Mouse (Mus musculus) midbrain, embryonic 10.5 days (tissue): ENCODE data around the gene Shank2. TPM values are rescaled to one million over a fixed set of nuclear protein-coding genes. Genes with fewer than 3 reads are reported as not detected.
A peak's percentile ranks its signal among the peaks of the same experiment; 100 is the strongest.

ENCODE experiments used
- DNase-seq: peaks from one replicate; pipeline ENCODE4 v3.0.0-alpha.2; 2017; ENCODE audit warnings: low spot score
- H3K27ac ChIP-seq: fragments of 300-500 bp; sonication (generic); replicated peaks from 2 replicates; pipeline ENCODE4 v1.5.1; 2016; ENCODE audit warnings: mild to moderate bottlenecking
- H3K27me3 ChIP-seq: fragments of 300-500 bp; sonication (generic); 2 replicates; pipeline ENCODE4 v1.6.1; 2016; ENCODE audit warnings: low read depth, mild to moderate bottlenecking; ENCODE audit not compliant: poor library complexity, severe bottlenecking
- H3K36me3 ChIP-seq: fragments of 300-500 bp; sonication (generic); 2 replicates; pipeline ENCODE4 v1.6.1; 2016; ENCODE audit warnings: mild to moderate bottlenecking, moderate library complexity
- H3K4me1 ChIP-seq: fragments of 300-500 bp; sonication (generic); 2 replicates; pipeline ENCODE4 v1.6.1; 2016
- H3K4me3 ChIP-seq: fragments of 300-500 bp; sonication (generic); 2 replicates; pipeline ENCODE4 v1.5.1; 2016; ENCODE audit warnings: mild to moderate bottlenecking, moderate library complexity
- H3K9me3 ChIP-seq: fragments of 300-500 bp; sonication (generic); replicated peaks from 2 replicates; pipeline ENCODE4 v1.6.1; 2016; ENCODE audit warnings: mild to moderate bottlenecking
- WGBS: fragments of 180-500 bp; shearing (Covaris S2); methylation state at CpG from one replicate; pipeline ENCODE4 v1.1.7; 2016; 5-methylcytosine and 5-hydroxymethylcytosine counted together
- polyA plus RNA-seq: library from polyadenylated mRNA; unstranded; fragments of >200 nt; fragmentation: Nextera tagmentation; extraction: Ambion mirVana; gene quantifications from 2 replicates; pipeline ENCODE4 v1.2.1, GENCODE M21; 2016

Gene Shank2
- polyA plus RNA-seq, 1 experiment from 2014 or later = 0.91 TPM

- WGBS = 77% methylated on average over 11 of the region's 11 CpGs
- no peak overlapping the region for H3K4me3 ChIP-seq
- H3K36me3 ChIP-seq = no peaks in the 10 kb centered on the region
- H3K9me3 ChIP-seq = no peaks in the 10 kb centered on the region
- DNase-seq = no peak
- H3K27ac ChIP-seq = no peak overlapping the region
- no peaks in the 10 kb centered on the region for H3K27me3 ChIP-seq
- peaks cover 9% of the 10 kb centered on the region for H3K4me1 ChIP-seq
Measured at GRCm38 (mm10) chr7:144187869-144188430, 186.2 kb downstream of the Shank2 start.

- Histone ChIP-seq H3K27me3 (no peaks in the 10 kb centered on the region), H3K36me3 (no peaks in the 10 kb centered on the region), H3K4me3 (no peak overlapping the region), H3K4me1 (peaks cover 9% of the 10 kb centered on the region), H3K9me3 (no peaks in the 10 kb centered on the region), H3K27ac (no peak overlapping the region)
- WGBS = 87% methylated on average over 4 of the region's 4 CpGs
- no peak for DNase-seq
Measured at GRCm38 (mm10) chr7:144189446-144189845, 187.7 kb downstream of the Shank2 start.

GRCm38 (mm10) chr7:144198491-144198890 lies 196.8 kb downstream of the Shank2 start:
- peaks cover 5% of the 10 kb centered on the region; the same call in 1 of the 2 replicates for H3K4me1 ChIP-seq
- no peak for DNase-seq
- H3K27ac ChIP-seq = no peak overlapping the region
- whole genome bisulfite sequencing = 92% methylated on average over 2 of the region's 2 CpGs
- no peaks in the 10 kb centered on the region for H3K27me3 ChIP-seq
- H3K9me3 ChIP-seq = no peaks in the 10 kb centered on the region
- no peak overlapping the region for H3K4me3 ChIP-seq
- H3K36me3 ChIP-seq = no peaks in the 10 kb centered on the region

- DNase-seq = no peak
- Histone ChIP-seq H3K9me3 (no peaks in the 10 kb centered on the region), H3K4me1 (peaks cover 5% of the 10 kb centered on the region; the same call in 1 of the 2 replicates), H3K27ac (no peak overlapping the region), H3K36me3 (no peaks in the 10 kb centered on the region), H3K27me3 (no peaks in the 10 kb centered on the region), H3K4me3 (no peak overlapping the region)
- 84% methylated on average over 7 of the region's 7 CpGs for WGBS
Measured at GRCm38 (mm10) chr7:144202017-144202682, 200.4 kb downstream of the Shank2 start.

- no peak for DNase-seq
- Histone ChIP-seq H3K27ac (no peak overlapping the region), H3K9me3 (no peaks in the 10 kb centered on the region), H3K4me1 (peaks cover 9% of the 10 kb centered on the region; the same call in 1 of the 2 replicates), H3K27me3 (no peaks in the 10 kb centered on the region), H3K36me3 (no peaks in the 10 kb centered on the region), H3K4me3 (no peak overlapping the region)
- 89% methylated on average over 3 of the region's 3 CpGs for WGBS
Measured at GRCm38 (mm10) chr7:144204290-144204689, 202.6 kb downstream of the Shank2 start.

GRCm38 (mm10) chr7:144205161-144205560 lies 203.4 kb downstream of the Shank2 start:
- Histone ChIP-seq H3K4me3 (no peak overlapping the region), H3K27ac (no peak overlapping the region), H3K27me3 (no peaks in the 10 kb centered on the region), H3K4me1 (peaks cover 9% of the 10 kb centered on the region; the same call in 1 of the 2 replicates), H3K9me3 (no peaks in the 10 kb centered on the region), H3K36me3 (no peaks in the 10 kb centered on the region)
- WGBS = 79% methylated on average over 1 of the region's 1 CpGs
- DNase-seq = no peak

GRCm38 (mm10) chr7:144205837-144206236 lies 204.1 kb downstream of the Shank2 start:
- no peak overlapping the region for H3K4me3 ChIP-seq
- H3K36me3 ChIP-seq = no peaks in the 10 kb centered on the region
- H3K9me3 ChIP-seq = no peaks in the 10 kb centered on the region
- DNase-seq = no peak
- no peaks in the 10 kb centered on the region for H3K27me3 ChIP-seq
- WGBS = 86% methylated on average over 3 of the region's 3 CpGs
- no peak overlapping the region for H3K27ac ChIP-seq
- peaks cover 9% of the 10 kb centered on the region; the same call in 1 of the 2 replicates for H3K4me1 ChIP-seq

GRCm38 (mm10) chr7:144206254-144206653 lies 204.5 kb downstream of the Shank2 start:
- Histone ChIP-seq H3K36me3 (no peaks in the 10 kb centered on the region), H3K27me3 (no peaks in the 10 kb centered on the region), H3K27ac (no peak overlapping the region), H3K4me1 (peaks cover 9% of the 10 kb centered on the region; the same call in 1 of the 2 replicates), H3K4me3 (no peak overlapping the region), H3K9me3 (no peaks in the 10 kb centered on the region)
- no peak for DNase-seq
- WGBS = 85% methylated on average over 5 of the region's 5 CpGs

GRCm38 (mm10) chr7:144207100-144207499 lies 205.4 kb downstream of the Shank2 start:
- Histone ChIP-seq H3K4me3 (no peak overlapping the region), H3K9me3 (no peaks in the 10 kb centered on the region), H3K27ac (no peak overlapping the region), H3K27me3 (no peaks in the 10 kb centered on the region), H3K4me1 (peaks cover 9% of the 10 kb centered on the region; the same call in 1 of the 2 replicates), H3K36me3 (no peaks in the 10 kb centered on the region)
- WGBS = 87% methylated on average over 6 of the region's 6 CpGs
- DNase-seq = no peak

- WGBS = 28% methylated on average over 7 of the region's 7 CpGs
- H3K4me1 ChIP-seq = peaks cover 7% of the 10 kb centered on the region; the same call in 1 of the 2 replicates
- H3K27me3 ChIP-seq = no peaks in the 10 kb centered on the region
- peak; percentile 53 for DNase-seq
- no peaks in the 10 kb centered on the region for H3K9me3 ChIP-seq
- no peak overlapping the region for H3K27ac ChIP-seq
- no peaks in the 10 kb centered on the region for H3K36me3 ChIP-seq
- no peak overlapping the region for H3K4me3 ChIP-seq
Measured at GRCm38 (mm10) chr7:144207849-144208248, 206.1 kb downstream of the Shank2 start.

- 55% methylated on average over 1 of the region's 1 CpGs for WGBS
- Histone ChIP-seq H3K4me1 (peaks cover 9% of the 10 kb centered on the region; the same call in 1 of the 2 replicates), H3K36me3 (no peaks in the 10 kb centered on the region), H3K27me3 (no peaks in the 10 kb centered on the region), H3K9me3 (no peaks in the 10 kb centered on the region), H3K4me3 (no peak overlapping the region), H3K27ac (no peak overlapping the region)
- DNase-seq = no peak
Measured at GRCm38 (mm10) chr7:144208628-144209027, 206.9 kb downstream of the Shank2 start.

- H3K36me3 ChIP-seq = no peaks in the 10 kb centered on the region
- WGBS = 92% methylated on average over 9 of the region's 9 CpGs
Measured at GRCm38 (mm10) chr7:144210526-144210925, 208.8 kb downstream of the Shank2 start.

GRCm38 (mm10) chr7:144212694-144213093 lies 211.0 kb downstream of the Shank2 start:
- Histone ChIP-seq H3K4me1 (peaks cover 9% of the 10 kb centered on the region; the same call in 1 of the 2 replicates), H3K27me3 (no peaks in the 10 kb centered on the region), H3K36me3 (no peaks in the 10 kb centered on the region), H3K27ac (no peak overlapping the region), H3K4me3 (no peak overlapping the region), H3K9me3 (no peaks in the 10 kb centered on the region)
- no peak for DNase-seq

More at GRCm38 (mm10) chr7:144210526-144210925, 208.8 kb downstream of the Shank2 start:
- peaks cover 9% of the 10 kb centered on the region; the same call in 1 of the 2 replicates for H3K4me1 ChIP-seq
- H3K27ac ChIP-seq = no peak overlapping the region
- no peak overlapping the region for H3K4me3 ChIP-seq
- DNase-seq = no peak
- no peaks in the 10 kb centered on the region for H3K27me3 ChIP-seq
- H3K9me3 ChIP-seq = no peaks in the 10 kb centered on the region
